Mouse (Mus musculus) spleen, postnatal 36 days (tissue): ENCODE results near the gene Tldc2.
A peak's percentile ranks its signal among the peaks of the same experiment; 100 is the strongest.

ENCODE experiments used
- DNase-seq, 2 experiments: peaks; one replicate each; pipeline ENCODE4 v3.0.0; 2022; ENCODE audit warnings: low spot score in 2 of 2, mixed read lengths in 1 of 2

The Tldc2 gene

DNA sequence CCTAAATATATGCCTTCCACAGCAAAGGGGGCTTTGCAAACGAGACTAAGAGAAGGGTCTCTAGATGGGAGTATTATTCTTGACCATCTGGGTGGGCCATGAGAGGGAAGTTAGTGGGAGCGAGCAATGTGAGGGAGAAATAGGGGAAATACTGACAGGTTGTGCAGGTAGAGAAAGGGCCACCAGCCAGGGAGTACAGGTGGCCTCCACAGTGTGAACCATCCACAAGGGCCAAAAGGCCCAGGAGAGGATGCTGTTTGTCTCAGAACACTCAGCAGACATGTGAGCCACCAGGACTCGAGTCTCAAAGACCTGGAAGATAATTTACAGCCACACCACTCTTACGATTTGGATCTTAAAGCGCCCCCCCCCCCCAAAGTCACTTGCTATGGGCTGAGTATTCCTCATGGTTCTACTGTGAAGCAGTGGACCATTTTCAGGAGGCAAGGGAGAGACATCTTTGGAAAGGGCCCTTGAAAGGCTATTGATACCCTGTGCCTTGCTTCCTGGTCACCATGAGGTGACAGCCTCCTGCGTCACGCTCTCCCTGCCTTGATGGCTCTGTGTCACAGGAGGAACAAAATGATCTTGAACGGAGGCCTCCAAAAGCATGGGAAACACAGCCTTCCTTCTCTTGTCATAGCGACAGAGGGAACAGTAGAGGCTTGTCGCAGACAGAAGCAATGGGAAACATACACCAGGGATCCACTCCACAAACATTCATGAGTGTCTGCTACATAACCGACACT, 26.1 kb upstream of the Tldc2 start:
- no peak for DNase-seq

DNA sequence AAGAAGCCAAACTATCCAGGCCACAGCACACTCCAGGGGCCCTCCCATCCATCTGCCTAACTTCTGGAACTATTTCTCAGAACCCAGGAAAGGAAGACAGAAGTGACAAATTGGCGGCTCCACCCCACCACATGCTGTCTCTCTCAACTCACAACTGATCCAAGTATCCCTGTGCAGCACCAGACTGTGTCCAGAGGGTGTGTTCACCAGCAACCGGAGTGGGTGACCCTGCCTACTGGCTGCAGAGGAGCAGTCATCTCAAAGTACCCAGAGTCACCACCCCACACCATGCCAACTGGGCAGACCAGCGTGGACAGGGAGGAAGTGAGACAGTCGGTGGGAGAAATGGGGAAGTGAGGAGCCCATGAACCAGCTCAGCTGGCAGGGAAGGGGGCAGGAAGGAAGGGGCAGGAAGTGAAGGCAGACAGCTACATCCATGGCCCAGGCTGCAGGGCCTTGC, 23.6 kb upstream of the Tldc2 start:
- peak; percentile 73 to 77 for DNase-seq

DNA sequence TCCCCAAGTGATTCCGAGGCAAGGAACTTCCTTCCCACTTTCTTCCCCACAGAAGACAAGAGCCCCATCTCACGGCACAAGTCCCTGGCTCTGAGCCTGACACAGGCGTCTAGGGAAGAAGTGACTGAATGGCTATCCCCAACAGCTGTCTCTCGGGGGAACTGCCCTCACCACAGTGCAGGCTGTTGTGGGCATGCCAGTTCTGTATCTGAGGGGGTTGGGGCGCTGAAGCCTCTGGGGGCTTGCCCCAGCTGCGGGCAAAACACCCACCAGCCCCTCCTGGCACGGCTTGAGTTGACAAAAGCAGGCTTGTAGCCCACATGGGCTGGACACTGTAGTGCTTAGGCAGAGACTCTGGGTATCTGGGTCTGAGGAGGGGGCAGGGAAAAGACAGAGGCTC, 22.7 kb upstream of the Tldc2 start:
- DNase-seq, result peak; percentile 19 to 32

DNA sequence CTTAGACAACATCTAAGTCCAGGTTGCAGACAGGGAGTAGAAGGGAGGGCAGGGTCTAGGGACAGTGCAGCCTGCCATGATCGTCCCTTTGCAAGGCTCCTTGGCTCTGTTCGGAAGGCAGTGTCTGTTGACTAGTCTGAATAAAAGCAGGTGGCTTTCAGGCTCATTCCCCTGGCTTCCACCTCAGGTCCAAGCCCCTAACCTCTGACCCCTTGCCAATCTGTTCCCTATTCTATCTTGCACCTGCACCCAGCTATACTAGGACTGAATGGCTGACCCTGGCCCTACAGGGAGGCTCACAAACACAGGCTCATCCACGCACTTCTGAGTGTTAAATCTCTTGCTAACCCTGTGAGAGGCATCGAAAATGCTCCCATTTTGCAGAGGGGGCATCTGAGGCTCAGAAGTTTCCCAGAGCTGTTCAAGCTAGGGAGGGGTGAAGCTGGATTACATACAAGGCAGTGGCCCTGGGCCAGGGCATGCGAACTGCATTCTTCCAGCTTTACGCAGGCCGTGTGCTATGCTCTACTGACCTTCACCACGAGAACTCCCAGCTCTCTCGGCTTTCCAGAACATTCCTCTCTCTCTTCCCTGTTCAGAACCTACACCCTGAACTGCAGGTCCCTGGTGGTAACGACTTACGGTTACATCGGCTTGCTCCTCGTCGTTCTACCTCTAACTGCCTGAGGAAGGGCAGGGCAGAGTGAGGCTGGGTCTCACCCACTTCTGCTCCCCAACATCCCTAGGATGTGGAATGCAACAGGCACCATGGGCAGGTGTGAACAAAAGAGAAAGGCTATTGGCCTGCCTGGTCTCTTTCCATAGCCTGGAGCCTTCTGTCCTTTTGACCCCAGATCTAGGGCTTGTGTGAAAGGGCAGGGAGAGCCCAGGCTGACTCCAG, 21.6 kb upstream of the Tldc2 start:
- no peak for DNase-seq

DNA sequence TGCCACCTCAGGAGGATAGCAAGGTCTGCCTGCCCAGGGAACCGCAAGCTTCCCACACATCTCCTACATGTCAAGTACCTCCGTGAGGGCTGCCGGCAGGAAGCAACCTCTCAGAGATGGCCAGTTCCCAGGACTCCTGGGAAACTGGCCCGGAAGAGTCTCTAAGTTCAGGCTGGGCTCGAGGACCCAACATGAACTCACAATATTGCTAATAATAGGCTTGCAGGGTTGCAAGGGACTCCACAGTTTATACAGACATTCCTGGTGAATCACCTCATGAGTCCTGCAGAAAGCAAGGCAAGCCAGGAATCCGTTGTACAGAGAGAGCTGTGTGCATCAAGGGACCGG, 21.0 kb upstream of the Tldc2 start:
- DNase-seq, result no peak

DNA sequence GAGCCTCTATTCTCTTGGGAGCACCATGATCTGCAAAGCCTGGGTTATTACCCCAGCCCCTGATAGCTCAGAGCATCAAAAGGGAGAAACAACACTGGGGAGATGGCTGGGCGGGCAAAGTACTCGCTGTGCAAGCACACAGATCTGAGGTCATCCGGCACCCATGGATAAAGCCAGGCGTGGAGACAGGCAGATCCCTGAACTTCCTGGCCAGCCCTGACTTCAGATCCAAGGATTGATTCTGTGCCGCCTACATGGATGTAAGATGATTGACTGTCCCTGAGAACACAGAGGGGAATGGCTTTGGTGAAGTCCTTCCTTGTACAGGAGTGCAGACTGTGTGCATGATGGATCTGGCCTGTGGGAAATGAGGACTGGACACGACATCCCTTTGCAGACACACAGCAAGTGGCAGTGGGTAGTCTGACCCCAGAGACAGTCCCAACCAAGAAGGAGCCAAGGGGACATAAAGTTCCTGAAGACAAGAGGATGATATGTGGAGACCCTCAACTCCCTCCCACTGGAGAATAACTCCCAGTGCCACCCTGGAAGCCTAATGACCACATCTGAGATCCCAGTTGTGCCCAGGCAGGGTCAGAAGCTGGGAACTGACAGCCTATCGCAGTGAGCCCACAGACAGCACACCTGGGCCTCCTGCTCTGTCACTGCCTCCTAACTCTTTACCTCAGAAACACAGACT, 20.0 kb upstream of the Tldc2 start:
- no peak for DNase-seq

DNA sequence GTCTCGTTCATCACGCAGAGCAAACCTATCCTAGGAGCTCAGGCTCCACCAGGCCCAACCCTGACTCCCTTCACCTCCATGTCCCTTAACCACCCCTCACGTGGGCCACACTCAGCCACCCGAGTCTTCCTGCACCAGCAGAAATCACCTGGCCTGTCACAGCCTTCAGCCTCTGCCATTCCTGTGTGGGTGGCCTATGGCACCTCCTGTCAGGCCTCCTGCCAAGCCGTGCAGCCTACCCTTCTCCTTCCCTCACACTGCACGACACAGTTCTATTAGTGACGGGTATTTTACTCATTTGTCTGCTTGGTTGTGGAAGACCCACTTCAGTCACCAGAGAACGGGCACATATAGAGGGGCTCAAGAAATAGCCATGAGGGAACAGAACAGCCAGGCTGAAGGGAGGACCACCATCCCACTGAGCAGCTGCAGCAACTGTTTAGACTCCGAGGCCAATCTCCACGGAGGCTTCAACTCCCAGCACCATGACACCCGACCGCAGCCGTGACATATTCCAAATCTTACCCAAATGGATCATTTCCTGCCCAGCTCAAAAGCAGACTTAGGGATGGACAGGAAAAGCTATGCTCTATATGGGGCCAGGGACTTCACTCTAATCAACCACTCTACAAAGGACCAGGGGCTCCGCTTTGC, 18.0 kb upstream of the Tldc2 start:
- DNase-seq, result no peak

DNA sequence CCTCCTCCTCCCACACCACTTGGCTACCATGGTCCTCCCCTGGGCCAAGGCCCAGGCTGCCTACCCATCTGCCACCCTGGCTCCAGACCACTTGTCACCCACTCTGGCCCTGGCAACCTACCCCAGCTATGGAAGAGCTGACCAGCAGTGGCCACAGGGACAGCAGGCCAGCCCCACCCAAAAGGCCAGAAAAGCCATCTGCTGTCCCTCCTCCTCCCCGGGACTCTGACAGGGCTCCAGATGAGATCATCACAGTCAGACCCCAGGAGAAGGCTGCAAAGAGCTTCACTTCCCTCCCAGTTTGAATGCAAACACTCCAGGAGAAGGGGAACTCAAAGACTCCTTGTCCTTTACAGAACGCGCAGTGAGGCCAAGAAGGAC, 17.5 kb upstream of the Tldc2 start:
- no peak for DNase-seq

DNA sequence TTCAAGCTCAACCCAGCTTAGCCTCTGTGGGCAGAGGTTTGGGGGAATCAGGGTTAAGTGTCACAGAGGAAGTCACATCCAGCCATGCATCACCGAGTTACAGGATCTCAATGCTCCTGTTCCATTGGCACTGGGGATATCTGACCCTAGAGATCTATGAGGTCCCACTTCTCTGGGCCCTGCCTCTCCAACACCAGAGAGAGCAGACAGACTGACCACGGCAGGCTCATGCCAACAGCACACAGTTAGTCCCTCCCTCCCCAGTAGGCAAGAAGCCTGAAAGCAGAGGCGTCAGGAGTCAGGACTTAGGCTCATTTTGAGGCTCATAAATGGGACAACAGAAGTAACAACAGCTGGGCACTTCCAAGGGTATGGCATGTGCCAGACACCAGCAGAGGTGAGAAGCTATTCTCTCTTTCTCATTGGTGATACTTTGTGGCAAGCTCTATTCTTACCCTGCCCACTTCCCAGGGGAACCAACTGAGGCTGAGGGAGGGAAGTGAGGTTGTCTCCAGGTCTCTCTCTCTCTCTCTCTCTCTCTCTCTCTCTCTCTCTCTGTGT, 17.0 kb upstream of the Tldc2 start:
- no peak for DNase-seq

DNA sequence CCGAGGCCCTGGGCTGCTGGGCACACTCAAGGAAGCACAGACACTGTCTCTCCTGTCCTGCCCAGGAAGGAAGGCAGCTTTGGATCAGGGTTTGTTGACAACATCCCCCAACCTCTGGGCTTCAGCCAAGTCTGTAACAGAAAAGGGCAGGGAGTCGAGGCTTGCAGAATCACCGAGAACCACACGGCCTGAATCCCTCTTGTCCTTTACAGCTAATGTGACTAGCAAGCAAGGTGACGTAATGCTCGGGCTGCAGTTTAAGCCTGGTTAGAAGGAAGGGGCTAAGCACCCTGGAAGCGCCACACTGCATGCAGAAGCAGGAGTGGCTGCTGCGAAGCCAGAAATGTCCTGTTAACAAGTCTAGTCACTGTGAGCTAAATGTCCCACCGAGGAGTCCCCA, 16.5 kb upstream of the Tldc2 start:
- no peak for DNase-seq

DNA sequence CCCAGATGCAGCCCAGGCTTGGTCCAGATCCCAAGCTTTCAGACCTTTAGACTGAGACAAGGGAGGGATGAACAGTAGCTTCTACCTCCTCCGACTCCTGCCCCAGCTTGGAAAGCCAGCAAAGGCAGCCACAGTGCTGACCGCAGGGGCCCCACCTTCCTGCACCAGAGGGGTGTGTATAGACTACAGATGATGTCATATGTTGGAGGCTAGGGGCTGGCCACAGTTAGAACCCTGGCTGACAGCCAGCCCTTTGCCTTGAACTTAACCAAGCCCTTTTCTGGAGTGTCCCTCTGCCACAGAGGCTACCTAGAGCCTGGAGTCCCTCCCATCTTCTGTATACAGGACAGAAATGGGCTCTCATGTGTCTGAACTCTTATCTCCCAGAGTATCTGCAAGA, 15.3 kb upstream of the Tldc2 start:
- peak; percentile 38 to 44 for DNase-seq

DNA sequence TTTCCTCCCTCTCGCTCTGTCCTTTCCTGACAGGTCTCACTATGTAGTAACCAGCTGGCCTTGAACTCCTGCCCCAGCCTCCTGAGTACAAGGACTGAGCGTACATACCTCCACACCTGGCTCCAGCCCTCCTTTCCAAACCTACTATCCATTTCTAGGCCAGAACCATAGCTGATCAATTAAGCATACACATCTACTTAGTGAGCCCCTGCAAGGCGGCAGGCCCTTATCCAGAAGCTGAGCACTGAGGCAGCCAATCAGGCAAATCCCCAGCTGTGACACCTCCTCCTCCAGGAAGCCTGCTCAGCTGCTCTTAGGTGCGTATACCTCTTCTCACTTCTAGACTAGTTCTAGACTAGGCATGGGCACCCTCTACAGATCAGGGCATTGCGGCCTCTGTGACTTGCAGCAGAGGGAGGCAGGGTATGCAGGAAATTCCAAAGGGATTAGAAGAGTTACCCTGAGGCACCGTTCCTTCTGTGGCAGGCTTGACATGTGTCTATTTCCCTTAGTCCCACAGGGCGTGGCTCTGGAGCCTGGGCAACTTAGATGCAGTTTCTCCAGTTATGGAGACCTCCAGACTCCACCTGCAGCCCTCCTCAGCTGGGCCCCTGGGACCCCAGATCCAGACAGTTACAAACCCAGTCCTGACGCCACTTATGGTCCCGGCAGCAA, 14.4 kb upstream of the Tldc2 start:
- DNase-seq, result no peak

DNA sequence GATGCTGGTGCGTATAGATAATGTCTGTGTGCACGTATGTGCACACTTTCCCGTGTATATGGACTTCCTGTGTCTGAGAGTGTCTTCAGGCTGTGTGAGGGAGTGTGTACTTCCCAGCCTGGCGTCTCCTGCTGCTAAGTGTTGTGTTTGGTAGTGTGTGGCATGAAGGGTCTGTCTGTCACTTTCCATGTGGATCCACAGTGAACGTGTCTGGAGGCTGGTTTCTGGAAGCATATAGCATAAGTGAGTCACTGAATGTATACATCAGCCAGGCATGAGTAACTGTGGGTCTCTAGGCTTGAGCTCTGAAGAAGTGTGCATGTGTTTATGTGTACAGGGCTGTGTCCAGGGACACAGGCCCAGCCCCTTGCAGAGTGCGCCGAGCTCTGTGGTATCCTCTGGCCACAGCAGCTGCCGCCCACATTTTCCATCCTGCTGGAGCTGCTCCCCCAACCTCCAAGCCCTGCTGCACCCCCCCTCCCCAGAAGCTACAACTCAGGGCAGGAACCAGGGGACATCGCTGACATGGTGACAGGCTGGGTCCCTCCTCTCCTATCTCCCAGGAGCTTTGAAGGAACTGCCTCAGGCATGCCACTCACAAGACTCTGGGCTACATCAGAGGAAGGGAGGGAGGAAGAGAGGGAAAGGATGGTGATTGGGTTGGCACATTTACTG, 13.3 kb upstream of the Tldc2 start:
- DNase-seq, result no peak

DNA sequence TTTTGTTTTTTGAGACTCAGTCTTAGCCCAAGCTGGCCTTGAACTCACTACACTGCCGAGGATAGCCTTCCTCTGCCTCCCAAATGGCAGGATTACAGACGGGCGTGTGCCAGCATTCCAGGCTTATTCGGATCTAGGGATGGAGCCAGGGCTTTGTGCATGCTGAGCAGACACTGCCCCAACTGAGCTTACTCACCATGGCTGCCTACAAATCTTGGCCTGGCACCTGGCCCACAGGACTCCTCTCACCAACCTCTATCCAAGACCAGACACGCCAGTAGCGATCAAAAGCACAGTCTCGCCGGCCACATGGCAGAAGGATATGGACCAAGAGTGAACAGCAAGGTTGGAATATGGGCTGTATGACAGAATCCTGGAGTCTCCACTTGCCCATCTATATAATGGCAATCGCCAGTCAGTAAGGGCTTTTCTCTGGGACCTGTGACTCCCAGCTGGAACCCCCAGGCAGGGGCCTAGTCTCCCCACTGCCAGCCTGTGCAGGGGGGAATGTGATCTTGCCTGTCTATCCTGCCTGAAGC, 12.6 kb upstream of the Tldc2 start:
- no peak for DNase-seq

DNA sequence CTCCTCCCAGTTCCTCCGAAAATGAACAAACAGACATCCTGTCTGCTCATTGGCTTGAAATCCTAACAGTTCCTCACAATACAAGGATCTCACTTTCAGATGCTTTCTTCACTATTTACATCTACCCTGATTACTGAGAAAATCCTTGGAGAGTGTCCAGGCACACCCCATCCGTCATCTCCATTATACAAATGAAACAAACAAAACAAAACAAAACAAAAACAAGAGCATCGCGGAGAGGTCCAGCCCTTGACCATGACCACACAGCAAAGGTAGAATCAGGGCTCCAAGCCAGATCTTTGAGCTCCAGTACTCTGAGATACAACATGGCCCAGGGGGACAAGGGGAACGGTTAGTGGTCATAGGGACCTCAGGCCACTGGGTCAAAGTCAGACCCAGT, 12.1 kb upstream of the Tldc2 start:
- DNase-seq, result no peak

DNA sequence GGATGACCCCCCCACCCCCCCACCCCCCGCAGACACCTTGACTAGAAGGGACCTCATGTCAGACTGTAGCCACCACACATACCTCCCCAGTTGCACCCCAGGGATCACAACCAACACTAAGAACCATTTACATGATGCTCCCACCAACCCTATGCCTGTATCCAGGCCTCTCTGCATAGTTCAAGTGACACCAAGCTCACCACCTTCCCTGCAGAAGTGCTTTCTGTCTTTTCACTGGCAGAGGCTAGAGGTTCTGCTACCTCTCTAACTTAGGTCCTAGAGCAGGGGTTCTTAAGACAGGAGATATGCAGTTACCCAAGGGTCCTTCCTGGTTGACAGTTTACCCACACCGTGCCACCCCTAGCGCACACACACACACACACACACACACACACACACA, 11.6 kb upstream of the Tldc2 start:
- DNase-seq, result no peak

DNA sequence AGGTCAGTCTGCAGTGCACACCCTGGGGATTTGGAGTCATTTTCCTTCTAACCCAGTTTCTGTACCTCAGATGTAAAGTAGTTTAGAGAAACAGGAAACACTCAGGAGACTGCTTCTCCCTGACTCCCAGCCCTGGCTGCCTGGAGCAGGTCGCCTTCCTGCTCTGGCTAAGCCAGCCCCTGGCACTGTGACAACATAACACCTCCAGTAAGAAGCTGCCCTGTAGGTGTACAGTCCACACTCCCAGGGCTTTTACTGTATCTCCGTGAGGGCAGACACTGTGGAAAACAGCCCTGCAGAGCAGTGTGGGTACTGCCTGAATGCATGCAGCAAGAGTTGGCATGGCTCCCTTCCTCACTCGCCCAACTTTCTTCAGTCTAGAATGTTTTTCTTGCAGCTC, 11.2 kb upstream of the Tldc2 start:
- no peak for DNase-seq

DNA sequence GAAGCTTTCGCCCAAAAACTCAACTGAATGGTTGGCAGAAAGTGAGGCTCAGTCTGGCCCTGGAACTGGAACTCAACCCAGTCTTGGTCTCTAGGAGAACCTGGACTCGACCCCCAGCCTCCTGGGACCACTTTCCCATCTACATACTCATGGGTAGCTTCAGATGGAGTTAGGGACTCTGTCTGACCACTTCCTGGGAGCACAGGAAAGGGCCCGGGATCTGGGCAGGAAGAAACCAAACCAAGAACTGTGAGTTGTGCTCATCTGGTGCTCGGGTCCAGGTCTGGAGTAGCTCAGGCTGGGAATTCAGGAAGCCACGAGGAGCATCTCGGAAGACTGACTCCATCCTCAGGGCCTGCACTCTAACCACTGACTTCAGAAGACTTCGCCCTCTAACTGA, 10.3 kb upstream of the Tldc2 start:
- DNase-seq, result no peak

DNA sequence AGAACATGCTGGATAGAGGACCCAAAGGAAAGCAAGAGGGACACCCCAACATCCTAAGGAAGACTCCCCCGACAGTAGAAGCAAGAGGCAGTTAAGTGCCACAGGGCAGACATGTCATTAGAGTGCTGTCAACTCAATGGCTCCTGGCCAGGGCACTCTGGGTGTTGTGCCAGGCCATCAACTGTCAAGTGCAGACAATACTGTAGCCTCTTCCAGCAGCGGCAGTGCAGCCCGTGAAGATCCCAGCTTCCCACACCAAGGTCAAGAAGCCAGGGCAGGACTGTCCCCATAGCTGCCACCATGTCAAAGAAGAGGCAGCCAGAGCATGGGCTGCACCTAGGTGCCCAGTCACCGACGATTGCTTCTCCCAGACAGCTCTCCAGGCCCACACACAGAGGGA, 9.7 kb upstream of the Tldc2 start:
- no peak for DNase-seq

DNA sequence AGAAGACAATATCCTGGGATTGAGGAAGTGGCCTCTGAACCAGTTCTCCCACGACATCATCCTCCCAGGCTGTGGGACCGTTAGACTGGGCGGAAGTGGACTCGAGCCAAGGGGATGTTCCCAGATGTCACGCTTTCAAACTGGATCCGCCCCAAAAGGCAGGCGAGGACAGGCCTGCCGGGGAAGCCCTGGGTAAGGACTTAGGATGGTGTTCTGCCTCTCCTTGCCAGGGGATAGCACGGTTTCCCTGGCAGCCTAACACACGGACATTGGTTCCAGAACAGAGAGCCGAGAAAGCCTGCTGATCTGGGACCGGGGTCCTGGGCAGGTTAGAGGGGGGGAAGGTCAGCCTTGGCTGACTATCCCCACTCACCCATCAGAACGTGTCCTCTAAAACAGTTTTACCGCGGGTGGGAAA, 9.2 kb upstream of the Tldc2 start:
- DNase-seq, result peak; percentile 50 to 56
